Mouse (Mus musculus): ENCODE measurements at regions not wholly inside any gene's neighbourhood (a gene's known extent, or its start where the extent isn't known, plus 50 kb on each side); places are given as distances from the start of the nearest gene placed in this dataset.

GRCm38 (mm10) chr16:68704569-68704968 lies 1083.9 kb upstream of the Cadm2 start:
- DNase-seq (ENCODE audit: extremely low read depth, low read depth) = no peak

DNA sequence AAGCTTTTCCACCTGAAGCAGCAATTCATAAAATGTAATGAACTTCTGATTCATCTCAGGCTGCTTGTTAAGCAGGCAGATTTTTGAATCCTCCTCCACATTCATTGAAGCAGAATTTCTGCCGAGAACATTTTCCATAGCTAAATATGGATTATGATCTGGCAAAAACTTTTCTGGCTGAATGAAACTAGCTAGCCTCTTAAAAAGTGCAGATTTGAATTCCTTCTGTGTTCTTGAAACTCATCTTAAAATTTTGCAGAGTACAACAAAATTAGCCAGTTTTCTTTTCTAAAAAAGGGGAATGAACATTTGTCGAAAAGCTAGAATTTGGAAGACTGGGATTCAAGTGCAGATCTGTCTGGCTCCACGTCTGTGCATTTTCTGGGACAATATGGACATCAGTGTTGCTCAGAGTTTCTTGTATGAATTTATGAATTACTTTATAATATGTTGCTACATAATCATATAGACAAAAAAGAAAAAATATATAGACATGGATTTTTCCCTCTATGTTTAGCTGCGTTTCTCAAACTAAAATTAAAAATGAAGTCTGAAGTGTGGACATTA lies 1046.3 kb upstream of the Cadm2 start:
- DNase-seq (ENCODE audit: extremely low read depth, low read depth) = no peak

DNA sequence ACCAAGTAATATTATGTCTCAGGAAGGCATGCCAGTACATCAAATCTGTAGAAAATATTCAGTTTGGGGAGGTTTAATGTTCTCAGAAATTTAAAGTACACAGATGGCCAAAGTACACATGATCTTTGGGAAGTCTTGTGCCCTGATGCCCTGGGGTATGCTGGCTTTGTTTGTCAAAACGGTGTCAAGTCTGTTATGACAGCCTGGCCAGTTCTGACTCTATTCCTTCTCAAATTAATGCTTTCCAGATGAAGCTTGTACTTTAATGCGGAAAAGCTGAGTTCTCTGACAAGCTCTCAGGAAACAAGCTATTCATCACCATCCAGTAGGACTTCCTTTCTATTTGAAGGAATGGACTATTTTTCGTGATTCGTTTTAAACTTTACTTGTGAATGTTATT lies 1037.7 kb upstream of the Cadm2 start:
- no peak for DNase-seq (ENCODE audit: extremely low read depth, low read depth)

GRCm38 (mm10) chr16:68627976-68628375 lies 1007.3 kb upstream of the Cadm2 start:
- DNase-seq (ENCODE audit: extremely low read depth, low read depth) = no peak

DNA sequence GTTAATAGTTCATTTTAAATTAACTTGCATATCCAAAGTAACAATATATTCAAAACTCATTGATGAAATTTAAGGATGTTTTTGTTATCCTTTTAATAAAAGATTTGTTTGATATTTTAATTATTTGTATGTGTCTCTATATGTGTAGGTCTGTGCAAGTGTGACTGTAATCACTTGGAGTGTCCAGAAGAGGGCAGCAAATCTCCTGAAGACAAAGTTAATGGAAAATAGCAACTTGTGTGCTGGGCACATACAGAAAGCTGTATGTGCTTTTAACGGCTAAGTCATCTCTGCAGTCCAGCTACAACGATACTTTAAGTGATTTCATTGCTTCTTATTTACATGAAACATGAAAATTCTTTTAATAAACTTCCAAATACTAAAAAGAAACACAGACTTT lies 993.3 kb upstream of the Cadm2 start:
- DNase-seq (ENCODE audit: extremely low read depth, low read depth) = peak; percentile 56
